Mouse (Mus musculus) MEL (cell line): ENCODE measurements around the gene Atp5s. TPM values are rescaled to one million over a fixed set of nuclear protein-coding genes. Genes with fewer than 3 reads are reported as not detected.

Source experiments
- DNase-seq: peaks from one replicate; pipeline ENCODE4 v3.0.0; 2011; ENCODE audit warnings: low read depth, low spot score
- H3K27ac ChIP-seq: 2 replicates; pipeline ENCODE4 v1.5.1; 2012; ENCODE audit warnings: low read depth, mild to moderate bottlenecking, control low read depth, low read length, moderate library complexity; ENCODE audit not compliant: control insufficient read depth
- H3K27me3 ChIP-seq, 2 experiments: fragments of 150-350 bp in 1 of 2; sonication (generic) in 1 of 2; 2 replicates each; pipeline ENCODE4 v1.6.1; 2012; ENCODE audit warnings: low read length in 2 of 2, mild to moderate bottlenecking in 2 of 2, improper control_type of control experiment in 1 of 2, moderate library complexity in 1 of 2; ENCODE audit not compliant: insufficient read depth in 2 of 2, control insufficient read depth in 1 of 2
- H3K36me3 ChIP-seq, 2 experiments: 2 replicates each; pipeline ENCODE4 v1.6.1; 2012 to 2014; ENCODE audit warnings: low read length in 2 of 2, improper control_type of control experiment in 1 of 2, inconsistent platforms in 1 of 2, mild to moderate bottlenecking in 1 of 2; ENCODE audit not compliant: insufficient read depth in 2 of 2, control insufficient read depth in 1 of 2
- H3K4me1 ChIP-seq, 2 experiments: fragments of 150-350 bp in 1 of 2; sonication (generic) in 1 of 2; 2 replicates each; pipeline ENCODE4 v1.6.1; 2012; ENCODE audit warnings: low read length in 2 of 2, improper control_type of control experiment in 1 of 2, mild to moderate bottlenecking in 1 of 2; ENCODE audit not compliant: insufficient read depth in 2 of 2, control insufficient read depth in 1 of 2
- H3K4me3 ChIP-seq, 2 experiments: fragments of 150-350 bp in 1 of 2; sonication (generic) in 1 of 2; 2 replicates each; pipeline ENCODE4 v1.5.1; 2012; ENCODE audit warnings: low read depth in 2 of 2, low read length in 2 of 2, mild to moderate bottlenecking in 2 of 2, moderate library complexity in 2 of 2, control low read depth in 1 of 2, improper control_type of control experiment in 1 of 2; ENCODE audit not compliant: control insufficient read depth in 1 of 2, insufficient read depth in 1 of 2
- H3K79me2 ChIP-seq: 2 replicates; pipeline ENCODE4 v1.6.1; 2012; ENCODE audit warnings: mild to moderate bottlenecking, low read length, moderate library complexity; ENCODE audit not compliant: control insufficient read depth, poor library complexity, insufficient read depth
- H3K9ac ChIP-seq: 2 replicates; pipeline ENCODE4 v1.6.1; 2012; ENCODE audit warnings: low read depth, mild to moderate bottlenecking, control low read depth, low read length, moderate library complexity; ENCODE audit not compliant: control insufficient read depth, poor library complexity, severe bottlenecking
- H3K9me3 ChIP-seq: fragments of 150-350 bp; sonication (generic); replicated peaks from 2 replicates; pipeline ENCODE4 v1.6.1; 2012; ENCODE audit warnings: mild to moderate bottlenecking, low read length, improper control_type of control experiment, moderate library complexity; ENCODE audit not compliant: insufficient read depth
- CHD2 ChIP-seq: IDR thresholded peaks from 2 replicates; pipeline ENCODE4 v1.6.1; 2011; ENCODE audit warnings: low read length, improper control_type of control experiment
- CTCF ChIP-seq, 3 experiments: IDR thresholded peaks in 2 of 3; conservative IDR thresholded peaks in 1 of 3; 2 replicates each; pipeline ENCODE4 v1.5.1; 2011 to 2012; ENCODE audit warnings: low read length in 3 of 3, low read depth in 2 of 3, mild to moderate bottlenecking in 2 of 3, improper control_type of control experiment in 1 of 3, inconsistent platforms in 1 of 3, mixed read lengths in 1 of 3, moderate library complexity in 1 of 3; ENCODE audit not compliant: control insufficient read depth in 1 of 3, insufficient read depth in 1 of 3, poor library complexity in 1 of 3, severe bottlenecking in 1 of 3
- E2F4 ChIP-seq: IDR thresholded peaks from 2 replicates; pipeline ENCODE4 v1.6.1; 2011; ENCODE audit warnings: low read depth, low read length, improper control_type of control experiment, borderline replicate concordance
- ELF1 ChIP-seq: IDR thresholded peaks from 2 replicates; pipeline ENCODE4 v1.6.1; 2014; ENCODE audit warnings: low read depth, mild to moderate bottlenecking, inconsistent platforms, low read length, improper control_type of control experiment, moderate library complexity
- EP300 ChIP-seq, 2 experiments: IDR thresholded peaks; 2 replicates each; pipeline ENCODE4 v1.6.1; 2011; ENCODE audit warnings: improper control_type of control experiment in 2 of 2, low read length in 2 of 2, low read depth in 1 of 2, mild to moderate bottlenecking in 1 of 2
- HCFC1 ChIP-seq: IDR thresholded peaks from 2 replicates; pipeline ENCODE4 v1.6.1; 2012; ENCODE audit warnings: low read depth, mild to moderate bottlenecking, inconsistent platforms, low read length, improper control_type of control experiment, moderate library complexity
- JUND ChIP-seq: IDR thresholded peaks from 2 replicates; pipeline ENCODE4 v1.6.1; 2011; ENCODE audit warnings: low read depth, mild to moderate bottlenecking, improper control_type of control experiment, low read length
- KAT2A ChIP-seq: conservative IDR thresholded peaks from 2 replicates; pipeline ENCODE4 v1.6.1; 2012; ENCODE audit warnings: low read depth, low read length, improper control_type of control experiment, inconsistent platforms
- MAFK ChIP-seq: IDR thresholded peaks from 2 replicates; pipeline ENCODE4 v1.6.1; 2011; ENCODE audit warnings: low read depth, mild to moderate bottlenecking, low read length, improper control_type of control experiment, borderline replicate concordance
- MAX ChIP-seq: IDR thresholded peaks from 2 replicates; pipeline ENCODE4 v1.6.1; 2011; ENCODE audit warnings: low read length, improper control_type of control experiment
- MYB ChIP-seq: IDR thresholded peaks from 2 replicates; pipeline ENCODE4 v1.6.1; 2011; ENCODE audit warnings: mild to moderate bottlenecking, low read depth, low read length, improper control_type of control experiment
- MYC ChIP-seq: IDR thresholded peaks from 2 replicates; pipeline ENCODE4 v1.6.1; 2011; ENCODE audit warnings: low read depth, mild to moderate bottlenecking, low read length, improper control_type of control experiment, moderate library complexity
- NELFE ChIP-seq: IDR thresholded peaks from 2 replicates; pipeline ENCODE4 v1.6.1; 2011; ENCODE audit warnings: low read depth, low read length, improper control_type of control experiment
- NRF1 ChIP-seq: IDR thresholded peaks from 2 replicates; pipeline ENCODE4 v1.6.1; 2014; ENCODE audit warnings: low read depth, mild to moderate bottlenecking, inconsistent platforms, low read length, improper control_type of control experiment, moderate library complexity; ENCODE audit not compliant: poor library complexity, insufficient read depth, severe bottlenecking
- POLR2A ChIP-seq, 2 experiments: IDR thresholded peaks; 2 replicates each; pipeline ENCODE4 v1.6.1; 2011 to 2012; ENCODE audit warnings: low read length in 2 of 2, mild to moderate bottlenecking in 2 of 2, control low read depth in 1 of 2, improper control_type of control experiment in 1 of 2, low read depth in 1 of 2, moderate library complexity in 1 of 2; ENCODE audit not compliant: control insufficient read depth in 1 of 2, insufficient read depth in 1 of 2, poor library complexity in 1 of 2
- POLR2AphosphoS5 ChIP-seq: IDR thresholded peaks from 2 replicates; pipeline ENCODE4 v1.6.1; 2012; ENCODE audit warnings: low read depth, borderline replicate concordance, mild to moderate bottlenecking, inconsistent platforms, low read length, moderate library complexity, mixed read lengths
- RCOR1 ChIP-seq: IDR thresholded peaks from 2 replicates; pipeline ENCODE4 v1.6.1; 2012; ENCODE audit warnings: low read depth, mild to moderate bottlenecking, inconsistent platforms, low read length, improper control_type of control experiment
- TAL1 ChIP-seq: IDR thresholded peaks from 2 replicates; pipeline ENCODE4 v1.6.1; 2012; ENCODE audit warnings: mild to moderate bottlenecking, inconsistent platforms, low read length, moderate library complexity, mixed read lengths
- TBP ChIP-seq: IDR thresholded peaks from 2 replicates; pipeline ENCODE4 v1.8.0; 2011; ENCODE audit warnings: low read depth, low read length, improper control_type of control experiment
- TCF12 ChIP-seq: IDR thresholded peaks from 2 replicates; pipeline ENCODE4 v1.6.1; 2014; ENCODE audit warnings: low read depth, mild to moderate bottlenecking, inconsistent platforms, low read length, improper control_type of control experiment, moderate library complexity
- UBTF ChIP-seq: IDR thresholded peaks from 2 replicates; pipeline ENCODE4 v1.6.1; 2012; ENCODE audit warnings: low read depth, mild to moderate bottlenecking, inconsistent platforms, low read length, improper control_type of control experiment, moderate library complexity, borderline replicate concordance; ENCODE audit not compliant: insufficient read depth
- USF1 ChIP-seq: IDR thresholded peaks from 2 replicates; pipeline ENCODE4 v1.6.1; 2014; ENCODE audit warnings: low read depth, mild to moderate bottlenecking, inconsistent platforms, low read length, improper control_type of control experiment, moderate library complexity
- ZC3H11A ChIP-seq: IDR thresholded peaks from 2 replicates; pipeline ENCODE4 v1.6.1; 2012; ENCODE audit warnings: low read depth, mild to moderate bottlenecking, inconsistent platforms, low read length, improper control_type of control experiment
- ZMIZ1 ChIP-seq: IDR thresholded peaks from 2 replicates; pipeline ENCODE4 v1.6.1; 2012; ENCODE audit warnings: low read depth, mild to moderate bottlenecking, inconsistent platforms, low read length, improper control_type of control experiment, moderate library complexity
- polyA plus RNA-seq, 2 experiments: library from polyadenylated mRNA; stranded (reverse) in 1 of 2; unstranded in 1 of 2; fragments of >175 nt in 1 of 2; fragments of >200 nt in 1 of 2; gene quantifications; 2 replicates each; pipeline versions ENCODE4 v1.2.1 to v1.2.4; 2012; ENCODE audit warnings: low replicate concordance in 2 of 2, low read depth in 1 of 2; ENCODE audit not compliant: insufficient read length in 2 of 2, insufficient read depth in 1 of 2, missing spikeins in 1 of 2
- total RNA-seq: library from RNA; depleted of rRNA; stranded (reverse); fragments of 300-350 nt; gene quantifications from 2 replicates; pipeline ENCODE4 v1.2.3, GENCODE M21; 2012

Gene Atp5s
- total and polyA plus RNA-seq, 3 experiments: 12.7 to 13.7 TPM; not detected in 1

- TF ChIP-seq NRF1 (no peak), RCOR1 (no peak), POLR2A (IDR thresholded peaks at IDR 0.05; ENCODE audit: control insufficient read depth in 1 of 2, insufficient read depth in 1 of 2, low read depth in 1 of 2, low read length in 2 of 2, poor library complexity in 1 of 2) (no peak), KAT2A (no peak), JUND (no peak), ELF1 (no peak)
Measured at GRCm38 (mm10) chr12:69696746-69697145, 28.0 kb upstream of the Atp5s start (continued).

DNA sequence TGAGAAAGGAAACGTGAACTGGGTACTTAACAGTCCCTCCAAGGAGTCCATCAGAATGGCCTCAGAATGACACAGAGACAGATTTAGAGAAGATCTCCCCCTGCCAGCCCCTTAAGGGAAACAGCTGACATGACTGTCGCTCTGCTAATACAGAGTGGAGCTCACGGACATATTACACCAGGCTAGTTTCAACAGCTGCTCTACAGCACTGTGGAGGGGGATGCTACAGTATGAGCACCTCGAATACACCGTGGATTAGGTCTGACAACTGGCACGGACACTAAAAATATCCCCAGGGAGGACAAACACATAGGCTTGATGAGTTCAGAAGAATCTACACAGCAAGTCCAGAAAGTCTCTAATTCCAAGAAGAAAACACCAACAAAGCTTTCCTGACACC is 26.4 kb upstream of the Atp5s start:
- Histone ChIP-seq H3K36me3 (peaks cover 0 to 2% of the 10 kb centered on the region in 2 experiments; a peak in 2 of 4 replicates), H3K9ac (no peak overlapping the region), H3K9me3 (no peaks in the 10 kb centered on the region), H3K27ac (no peak overlapping the region), H3K4me1 (no peaks in the 10 kb centered on the region)
- TF ChIP-seq TBP (no peak), MYC (no peak), CTCF (IDR thresholded peaks at IDR 0.05 in 2 of 3, conservative IDR thresholded peaks at IDR 0.05 in 1 of 3; ENCODE audit: control insufficient read depth in 1 of 3, insufficient read depth in 1 of 3, low read depth in 2 of 3, low read length in 3 of 3, poor library complexity in 1 of 3, severe bottlenecking in 1 of 3) (no peak), NELFE (no peak), MYB (no peak), MAFK (no peak), TAL1 (no peak), MAX (no peak), EP300 (IDR thresholded peaks at IDR 0.05; ENCODE audit: low read depth in 1 of 2, low read length in 2 of 2) (no peak), ZMIZ1 (no peak), ZC3H11A (no peak), HCFC1 (no peak), UBTF (no peak), NRF1 (no peak), E2F4 (no peak), USF1 (no peak), POLR2AphosphoS5 (no peak), CHD2 (no peak), TCF12 (no peak)
- TF ChIP-seq, all 39 proteins: peak for 0
- no peak overlapping the region for H3K4me3 ChIP-seq
- DNase-seq: no peak
- no peaks in the 10 kb centered on the region for H3K27me3 ChIP-seq
- H3K79me2 ChIP-seq: no peaks in the 10 kb centered on the region
